Mouse (Mus musculus): ENCODE data around the gene Wscd2. TPM values are rescaled to one million over a fixed set of nuclear protein-coding genes. Genes with fewer than 3 reads are reported as not detected.

Wscd2 gene
- polyA plus RNA-seq, 1 experiment: 4.9 TPM

- TF ChIP-seq CTCF (IDR thresholded peaks at IDR 0.05; ENCODE audit: insufficient read depth, low read length): no peak
- TF ChIP-seq POLR2A (IDR thresholded peaks at IDR 0.05; ENCODE audit: borderline replicate concordance, extremely low read depth, low read depth, low read length): no peak
- Histone ChIP-seq H3K4me3 (replicated peaks; ENCODE audit: extremely low read depth, low read depth, low read length) (no peak overlapping the region), H3K4me1 (ENCODE audit: control insufficient read depth, insufficient read depth, low read length) (no peaks in the 10 kb centered on the region)
- DNase-seq: no peak
- 73% methylated on average over 10 of the region's 10 CpGs for WGBS
Observed at GRCm38 (mm10) chr5:113565101-113565854, 75.1 kb downstream of the Wscd2 start.

GRCm38 (mm10) chr5:113565858-113566257, 75.7 kb downstream of the Wscd2 start:
- Histone ChIP-seq H3K4me3 (replicated peaks; ENCODE audit: extremely low read depth, low read depth, low read length) (no peak overlapping the region), H3K4me1 (ENCODE audit: control insufficient read depth, insufficient read depth, low read length) (no peaks in the 10 kb centered on the region)
- TF ChIP-seq CTCF (IDR thresholded peaks at IDR 0.05; ENCODE audit: insufficient read depth, low read length) (no peak), POLR2A (IDR thresholded peaks at IDR 0.05; ENCODE audit: borderline replicate concordance, extremely low read depth, low read depth, low read length) (no peak)
- DNase-seq: no peak
- WGBS: 60% methylated on average over 12 of the region's 12 CpGs

DNA sequence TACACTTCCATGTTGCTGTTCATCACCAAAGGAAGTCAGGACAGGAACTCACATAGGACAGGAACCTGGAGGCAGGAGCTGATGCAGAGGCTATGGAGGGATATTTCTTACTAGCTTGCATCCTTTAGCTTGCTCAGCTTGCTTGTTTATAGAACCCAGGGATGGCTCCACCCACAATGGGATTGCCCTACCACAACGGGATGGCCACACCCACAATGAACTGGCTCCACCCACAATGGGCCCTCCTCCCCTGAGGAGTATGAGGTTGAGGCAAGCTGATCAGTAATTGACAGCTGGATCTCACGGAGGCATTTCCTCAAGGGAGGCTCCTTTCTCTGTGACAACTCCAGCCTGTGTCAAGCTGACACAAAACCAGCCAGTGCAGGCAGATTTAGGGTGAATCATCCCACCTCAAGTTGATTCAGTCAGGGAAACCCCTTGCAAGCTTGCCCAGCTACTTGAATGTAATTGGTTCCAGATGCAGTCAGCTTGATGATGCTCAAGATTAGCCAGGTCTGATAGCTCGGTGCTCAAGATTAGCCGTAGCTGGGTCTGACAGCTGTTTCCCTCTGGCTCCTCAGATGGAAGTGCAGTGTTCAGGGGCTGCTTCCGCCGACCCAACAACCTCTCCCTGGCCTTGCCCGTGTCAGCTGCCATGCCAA, 80.1 kb downstream of the Wscd2 start:
- TF ChIP-seq POLR2A (IDR thresholded peaks at IDR 0.05; ENCODE audit: borderline replicate concordance, extremely low read depth, low read depth, low read length) (no peak), CTCF (IDR thresholded peaks at IDR 0.05; ENCODE audit: insufficient read depth, low read length) (no peak)
- no peak for DNase-seq
- H3K4me3 ChIP-seq (replicated peaks; ENCODE audit: extremely low read depth, low read depth, low read length): no peak overlapping the region
- WGBS: 40% methylated on average over 7 of the region's 7 CpGs
- no peaks in the 10 kb centered on the region for H3K4me1 ChIP-seq (ENCODE audit: control insufficient read depth, insufficient read depth, low read length)

DNA sequence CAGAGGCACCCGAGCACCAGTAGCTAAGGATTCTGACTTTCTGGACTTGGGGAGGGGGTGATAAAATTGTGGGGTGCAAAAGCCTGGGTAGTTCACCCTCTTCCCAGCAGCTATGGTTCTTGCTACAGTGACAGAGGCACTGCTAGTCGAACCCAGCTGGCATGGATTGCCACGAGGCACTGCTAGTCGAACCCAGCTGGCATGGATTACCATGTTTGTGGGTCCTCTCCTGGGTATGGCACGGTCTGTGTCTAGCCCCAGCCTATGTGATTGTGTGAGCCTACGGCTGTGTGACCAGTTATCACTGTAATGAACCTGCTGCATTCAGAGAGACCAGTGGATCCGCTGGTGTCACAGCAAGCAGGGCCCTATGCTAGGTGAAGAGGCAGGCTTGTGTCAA, 87.4 kb downstream of the Wscd2 start:
- Histone ChIP-seq H3K4me3 (replicated peaks; ENCODE audit: extremely low read depth, low read depth, low read length) (no peak overlapping the region), H3K4me1 (ENCODE audit: control insufficient read depth, insufficient read depth, low read length) (no peaks in the 10 kb centered on the region)
- no peak for DNase-seq
- no peak for TF ChIP-seq CTCF (IDR thresholded peaks at IDR 0.05; ENCODE audit: insufficient read depth, low read length)
- no peak for TF ChIP-seq POLR2A (IDR thresholded peaks at IDR 0.05; ENCODE audit: borderline replicate concordance, extremely low read depth, low read depth, low read length)
- 70% methylated on average over 7 of the region's 7 CpGs for WGBS

DNA sequence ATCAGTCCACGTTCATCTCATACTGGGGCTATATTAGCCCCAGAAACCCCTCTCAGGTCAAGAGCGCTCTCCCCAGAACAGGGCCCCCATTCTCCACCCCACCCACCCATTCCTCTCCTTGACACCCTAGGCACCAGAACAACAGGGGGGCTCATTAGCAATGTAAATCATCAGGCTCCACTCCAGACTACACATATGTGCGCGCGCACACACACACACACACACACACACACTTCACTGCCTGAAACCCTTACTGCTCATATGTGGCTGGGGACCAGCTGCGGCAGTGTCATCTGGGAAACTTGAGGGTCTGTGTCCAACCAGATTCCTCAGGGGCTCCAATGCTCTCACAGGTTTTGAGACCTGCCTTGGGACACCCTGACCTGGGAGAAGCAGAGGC, 88.3 kb downstream of the Wscd2 start:
- DNase-seq: no peak
- Histone ChIP-seq H3K4me1 (ENCODE audit: control insufficient read depth, insufficient read depth, low read length) (no peaks in the 10 kb centered on the region), H3K4me3 (replicated peaks; ENCODE audit: extremely low read depth, low read depth, low read length) (no peak overlapping the region)
- TF ChIP-seq POLR2A (IDR thresholded peaks at IDR 0.05; ENCODE audit: borderline replicate concordance, extremely low read depth, low read depth, low read length) (no peak), CTCF (IDR thresholded peaks at IDR 0.05; ENCODE audit: insufficient read depth, low read length) (no peak)
- 83% methylated on average over 6 of the region's 6 CpGs for WGBS

- no peak overlapping the region for H3K4me3 ChIP-seq (replicated peaks; ENCODE audit: extremely low read depth, low read depth, low read length)
- TF ChIP-seq POLR2A (IDR thresholded peaks at IDR 0.05; ENCODE audit: borderline replicate concordance, extremely low read depth, low read depth, low read length): no peak
- no peak for TF ChIP-seq CTCF (IDR thresholded peaks at IDR 0.05; ENCODE audit: insufficient read depth, low read length)
- H3K4me1 ChIP-seq (ENCODE audit: control insufficient read depth, insufficient read depth, low read length): no peaks in the 10 kb centered on the region
- 72% methylated on average over 4 of the region's 4 CpGs for WGBS
- no peak for DNase-seq
Observed at GRCm38 (mm10) chr5:113579128-113579527, 89.0 kb downstream of the Wscd2 start.

GRCm38 (mm10) chr5:113580248-113580647, 90.1 kb downstream of the Wscd2 start:
- TF ChIP-seq POLR2A (IDR thresholded peaks at IDR 0.05; ENCODE audit: borderline replicate concordance, extremely low read depth, low read depth, low read length) (no peak), CTCF (IDR thresholded peaks at IDR 0.05; ENCODE audit: insufficient read depth, low read length) (peak; percentile 56)
- no peak overlapping the region for H3K4me3 ChIP-seq (replicated peaks; ENCODE audit: extremely low read depth, low read depth, low read length)
- H3K4me1 ChIP-seq (ENCODE audit: control insufficient read depth, insufficient read depth, low read length): no peaks in the 10 kb centered on the region
- no peak for DNase-seq
- WGBS: 59% methylated on average over 8 of the region's 8 CpGs

DNA sequence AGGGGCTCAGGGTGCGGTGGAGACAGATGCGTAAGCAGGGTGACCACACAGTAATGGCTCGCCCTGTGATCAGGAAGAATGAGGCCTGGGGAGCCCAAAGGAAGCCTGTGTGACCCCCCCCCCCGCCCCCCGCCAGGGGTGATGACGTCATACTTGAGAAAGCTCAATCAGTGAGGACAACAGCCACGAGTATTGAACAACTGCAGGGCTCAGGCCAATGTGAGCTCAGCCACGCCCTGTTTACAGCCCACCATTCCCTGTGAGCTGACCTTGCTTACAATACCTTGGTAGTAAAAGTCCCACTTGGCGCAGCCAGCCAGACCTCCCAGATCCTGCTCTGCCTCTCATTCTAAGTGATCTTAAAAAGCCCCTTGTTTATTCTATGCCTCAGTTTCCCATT, 90.7 kb downstream of the Wscd2 start:
- Histone ChIP-seq H3K4me1 (ENCODE audit: control insufficient read depth, insufficient read depth, low read length) (no peaks in the 10 kb centered on the region), H3K4me3 (replicated peaks; ENCODE audit: extremely low read depth, low read depth, low read length) (no peak overlapping the region)
- TF ChIP-seq CTCF (IDR thresholded peaks at IDR 0.05; ENCODE audit: insufficient read depth, low read length) (no peak), POLR2A (IDR thresholded peaks at IDR 0.05; ENCODE audit: borderline replicate concordance, extremely low read depth, low read depth, low read length) (no peak)
- WGBS: 48% methylated on average over 9 of the region's 9 CpGs
- DNase-seq: no peak

GRCm38 (mm10) chr5:113583424-113584162, 93.5 kb downstream of the Wscd2 start:
- TF ChIP-seq CTCF (IDR thresholded peaks at IDR 0.05; ENCODE audit: insufficient read depth, low read length): no peak
- TF ChIP-seq POLR2A (IDR thresholded peaks at IDR 0.05; ENCODE audit: borderline replicate concordance, extremely low read depth, low read depth, low read length): no peak
- 73% methylated on average over 5 of the region's 5 CpGs for WGBS
- DNase-seq: no peak
- Histone ChIP-seq H3K4me3 (replicated peaks; ENCODE audit: extremely low read depth, low read depth, low read length) (no peak overlapping the region), H3K4me1 (ENCODE audit: control insufficient read depth, insufficient read depth, low read length) (no peaks in the 10 kb centered on the region)
